Mouse (Mus musculus): ENCODE measurements around the gene Deup1. TPM values are rescaled to one million over a fixed set of nuclear protein-coding genes. Genes with fewer than 3 reads are reported as not detected.

Gene Deup1
- polyA plus RNA-seq, 1 experiment from 2014 or later = 1.9 TPM

GRCm38 (mm10) chr9:15627384-15627783 lies 349 bp downstream of the Deup1 start:
- H3K4me3 ChIP-seq (ENCODE audit: low read length) = peak overlapping the region; percentile 38
- 14% methylated on average over 5 of the region's 5 CpGs for WGBS
- no peaks in the 10 kb centered on the region for H3K9me3 ChIP-seq (ENCODE audit: control insufficient read depth, low read length)
- no peaks in the 10 kb centered on the region for H3K27me3 ChIP-seq (replicated peaks; ENCODE audit: control insufficient read depth, insufficient read depth, low read length)
- H3K4me1 ChIP-seq (ENCODE audit: control insufficient read depth, insufficient read depth, low read depth, low read length) = peaks cover 8% of the 10 kb centered on the region
- H3K27ac ChIP-seq (ENCODE audit: low read depth, low read length) = no peak overlapping the region
- H3K36me3 ChIP-seq (ENCODE audit: control insufficient read depth, insufficient read depth, low read length) = no peaks in the 10 kb centered on the region
- peak; percentile 34 for ATAC-seq
- H3K4me2 ChIP-seq (ENCODE audit: low read length) = peak overlapping the region; percentile 68
- peak overlapping the region; percentile 60 for H3K9ac ChIP-seq (ENCODE audit: low read depth, low read length)

- H3K27me3 ChIP-seq (replicated peaks; ENCODE audit: control insufficient read depth, insufficient read depth, low read length) = no peaks in the 10 kb centered on the region
- H3K9ac ChIP-seq (ENCODE audit: low read depth, low read length) = no peak overlapping the region
- H3K36me3 ChIP-seq (ENCODE audit: control insufficient read depth, insufficient read depth, low read length) = no peaks in the 10 kb centered on the region
- peaks cover 8% of the 10 kb centered on the region for H3K4me1 ChIP-seq (ENCODE audit: control insufficient read depth, insufficient read depth, low read depth, low read length)
- H3K27ac ChIP-seq (ENCODE audit: low read depth, low read length) = no peak overlapping the region
- H3K4me2 ChIP-seq (ENCODE audit: low read length) = no peak overlapping the region
- H3K9me3 ChIP-seq (ENCODE audit: control insufficient read depth, low read length) = no peaks in the 10 kb centered on the region
- H3K4me3 ChIP-seq (ENCODE audit: low read length) = no peak overlapping the region
- WGBS = 67% methylated on average over 3 of the region's 3 CpGs
- no peak for ATAC-seq
These were observed 3.0 kb downstream of the Deup1 start for GRCm38 (mm10) chr9:15624739-15625138.

GRCm38 (mm10) chr9:15619767-15620166 lies 8.0 kb downstream of the Deup1 start:
- no peak overlapping the region for H3K4me2 ChIP-seq (ENCODE audit: low read length)
- H3K4me3 ChIP-seq (ENCODE audit: low read length) = no peak overlapping the region
- H3K27me3 ChIP-seq (replicated peaks; ENCODE audit: control insufficient read depth, insufficient read depth, low read length) = no peaks in the 10 kb centered on the region
- no peaks in the 10 kb centered on the region for H3K4me1 ChIP-seq (ENCODE audit: control insufficient read depth, insufficient read depth, low read depth, low read length)
- no peak for ATAC-seq
- H3K9me3 ChIP-seq (ENCODE audit: control insufficient read depth, low read length) = no peaks in the 10 kb centered on the region
- no peaks in the 10 kb centered on the region for H3K36me3 ChIP-seq (ENCODE audit: control insufficient read depth, insufficient read depth, low read length)
- H3K27ac ChIP-seq (ENCODE audit: low read depth, low read length) = no peak overlapping the region
- 38% methylated on average over 1 of the region's 1 CpGs for WGBS
- no peak overlapping the region for H3K9ac ChIP-seq (ENCODE audit: low read depth, low read length)

DNA sequence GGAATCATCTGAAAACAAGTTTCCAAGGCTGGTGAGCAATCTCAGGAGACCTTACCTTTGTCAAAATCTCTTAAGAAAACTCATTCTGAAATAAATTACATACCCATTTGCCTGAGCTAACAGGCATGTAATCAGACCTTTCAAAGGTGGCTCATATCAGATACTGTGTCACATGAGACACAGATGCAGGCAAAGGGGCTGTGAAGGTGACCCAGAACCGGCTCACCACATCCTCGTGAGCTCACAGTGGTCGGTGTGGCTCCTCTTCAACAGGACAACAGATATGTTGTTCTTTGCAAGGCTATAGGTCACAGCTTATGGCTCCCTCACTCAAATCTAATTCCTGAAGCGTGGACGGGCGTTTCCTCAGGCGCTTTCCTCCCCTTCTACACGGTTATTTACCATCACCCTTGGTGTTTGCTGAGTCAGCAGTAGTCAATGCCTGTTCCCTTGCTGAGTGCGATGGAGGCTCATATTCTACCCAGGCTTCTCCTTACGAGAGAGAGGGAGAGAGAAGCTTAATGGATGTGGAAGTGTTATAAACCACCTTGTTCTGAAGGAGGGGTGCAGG lies 8.6 kb downstream of the Deup1 start:
- Histone ChIP-seq H3K4me3 (ENCODE audit: low read length) (no peak overlapping the region), H3K9ac (ENCODE audit: low read depth, low read length) (no peak overlapping the region), H3K27ac (ENCODE audit: low read depth, low read length) (no peak overlapping the region), H3K4me2 (ENCODE audit: low read length) (no peak overlapping the region), H3K4me1 (ENCODE audit: control insufficient read depth, insufficient read depth, low read depth, low read length) (no peaks in the 10 kb centered on the region), H3K27me3 (replicated peaks; ENCODE audit: control insufficient read depth, insufficient read depth, low read length) (no peaks in the 10 kb centered on the region), H3K9me3 (ENCODE audit: control insufficient read depth, low read length) (no peaks in the 10 kb centered on the region), H3K36me3 (ENCODE audit: control insufficient read depth, insufficient read depth, low read length) (no peaks in the 10 kb centered on the region)
- WGBS = 62% methylated on average over 10 of the region's 10 CpGs
- peak; percentile 30; the same call in 1 of the 2 replicates for ATAC-seq

- Histone ChIP-seq H3K4me3 (ENCODE audit: low read length) (no peak overlapping the region), H3K36me3 (ENCODE audit: control insufficient read depth, insufficient read depth, low read length) (no peaks in the 10 kb centered on the region), H3K4me2 (ENCODE audit: low read length) (no peak overlapping the region), H3K9ac (ENCODE audit: low read depth, low read length) (no peak overlapping the region), H3K9me3 (ENCODE audit: control insufficient read depth, low read length) (no peaks in the 10 kb centered on the region), H3K4me1 (ENCODE audit: control insufficient read depth, insufficient read depth, low read depth, low read length) (no peaks in the 10 kb centered on the region), H3K27me3 (replicated peaks; ENCODE audit: control insufficient read depth, insufficient read depth, low read length) (no peaks in the 10 kb centered on the region), H3K27ac (ENCODE audit: low read depth, low read length) (no peak overlapping the region)
- WGBS = 32% methylated on average over 7 of the region's 7 CpGs
- ATAC-seq = no peak
These were observed 10.7 kb downstream of the Deup1 start for GRCm38 (mm10) chr9:15617061-15617460.

GRCm38 (mm10) chr9:15616471-15616870 lies 11.3 kb downstream of the Deup1 start:
- Histone ChIP-seq H3K4me1 (ENCODE audit: control insufficient read depth, insufficient read depth, low read depth, low read length) (no peaks in the 10 kb centered on the region), H3K9ac (ENCODE audit: low read depth, low read length) (no peak overlapping the region), H3K4me3 (ENCODE audit: low read length) (no peak overlapping the region), H3K27ac (ENCODE audit: low read depth, low read length) (no peak overlapping the region), H3K9me3 (ENCODE audit: control insufficient read depth, low read length) (no peaks in the 10 kb centered on the region), H3K4me2 (ENCODE audit: low read length) (no peak overlapping the region), H3K27me3 (replicated peaks; ENCODE audit: control insufficient read depth, insufficient read depth, low read length) (no peaks in the 10 kb centered on the region), H3K36me3 (ENCODE audit: control insufficient read depth, insufficient read depth, low read length) (no peaks in the 10 kb centered on the region)
- whole genome bisulfite sequencing = 77% methylated on average over 6 of the region's 6 CpGs
- no peak for ATAC-seq

DNA sequence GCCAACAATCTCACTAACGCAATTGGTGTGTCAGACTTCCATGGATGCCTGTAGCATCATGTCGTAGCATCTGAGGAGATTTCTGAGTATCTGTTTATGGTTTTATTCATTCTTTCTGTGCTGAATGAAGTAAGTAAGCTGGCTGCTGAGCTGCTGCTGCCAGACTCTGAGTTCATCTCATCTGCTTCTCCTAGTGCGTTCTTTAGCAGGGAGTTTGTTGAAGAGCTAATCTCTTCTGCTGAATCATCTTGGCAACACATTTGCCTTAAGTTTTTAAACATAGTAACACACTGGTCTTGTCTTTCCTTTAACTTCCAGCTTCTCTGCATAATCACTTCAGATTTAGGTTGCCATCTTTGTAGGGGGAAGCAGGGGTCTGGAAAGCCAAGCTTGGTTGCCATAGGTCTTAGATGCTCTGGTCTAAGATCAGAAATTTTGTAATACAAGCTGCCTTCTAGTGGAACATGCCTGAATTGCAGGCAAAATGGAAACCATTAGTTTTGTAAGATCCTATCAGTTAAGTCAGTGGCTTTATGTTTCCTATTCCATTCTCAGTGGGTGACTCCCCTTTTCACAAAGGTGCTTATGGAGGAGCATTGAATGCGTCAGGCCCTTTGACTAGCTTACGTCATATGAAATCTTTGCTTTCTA lies 18.3 kb downstream of the Deup1 start:
- H3K9me3 ChIP-seq (ENCODE audit: control insufficient read depth, low read length) = no peaks in the 10 kb centered on the region
- no peak overlapping the region for H3K27ac ChIP-seq (ENCODE audit: low read depth, low read length)
- H3K4me2 ChIP-seq (ENCODE audit: low read length) = no peak overlapping the region
- H3K4me3 ChIP-seq (ENCODE audit: low read length) = no peak overlapping the region
- 95% methylated on average over 5 of the region's 5 CpGs for WGBS
- H3K4me1 ChIP-seq (ENCODE audit: control insufficient read depth, insufficient read depth, low read depth, low read length) = no peaks in the 10 kb centered on the region
- no peaks in the 10 kb centered on the region for H3K27me3 ChIP-seq (replicated peaks; ENCODE audit: control insufficient read depth, insufficient read depth, low read length)
- ATAC-seq = no peak
- no peak overlapping the region for H3K9ac ChIP-seq (ENCODE audit: low read depth, low read length)
- H3K36me3 ChIP-seq (ENCODE audit: control insufficient read depth, insufficient read depth, low read length) = no peaks in the 10 kb centered on the region

DNA sequence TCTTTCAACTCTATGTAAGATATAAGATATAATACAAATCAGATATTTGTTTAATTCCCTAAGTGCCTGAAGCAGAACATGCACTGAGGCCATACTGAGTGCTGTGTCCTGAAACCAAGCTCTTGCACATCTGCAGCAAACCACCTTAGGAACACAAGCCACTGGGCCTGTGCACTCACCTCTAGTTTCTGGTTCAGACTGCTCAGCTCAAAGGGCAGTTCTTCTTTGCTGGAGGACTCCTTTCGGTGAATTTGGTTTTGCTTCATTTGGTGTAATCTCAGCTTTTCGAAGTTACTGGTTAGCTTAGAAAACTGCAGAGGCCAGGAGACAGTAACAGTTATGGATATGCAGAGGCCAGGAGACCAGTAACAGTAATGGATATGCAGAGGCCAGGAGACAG lies 20.1 kb downstream of the Deup1 start:
- Histone ChIP-seq H3K9ac (ENCODE audit: low read depth, low read length) (no peak overlapping the region), H3K9me3 (ENCODE audit: control insufficient read depth, low read length) (no peaks in the 10 kb centered on the region), H3K4me3 (ENCODE audit: low read length) (no peak overlapping the region), H3K36me3 (ENCODE audit: control insufficient read depth, insufficient read depth, low read length) (no peaks in the 10 kb centered on the region), H3K27ac (ENCODE audit: low read depth, low read length) (no peak overlapping the region), H3K27me3 (replicated peaks; ENCODE audit: control insufficient read depth, insufficient read depth, low read length) (no peaks in the 10 kb centered on the region), H3K4me1 (ENCODE audit: control insufficient read depth, insufficient read depth, low read depth, low read length) (no peaks in the 10 kb centered on the region), H3K4me2 (ENCODE audit: low read length) (no peak overlapping the region)
- 90% methylated on average over 2 of the region's 2 CpGs for WGBS
- no peak for ATAC-seq

- Histone ChIP-seq H3K9me3 (ENCODE audit: control insufficient read depth, low read length) (no peaks in the 10 kb centered on the region), H3K4me2 (ENCODE audit: low read length) (no peak overlapping the region), H3K9ac (ENCODE audit: low read depth, low read length) (no peak overlapping the region), H3K4me1 (ENCODE audit: control insufficient read depth, insufficient read depth, low read depth, low read length) (no peaks in the 10 kb centered on the region), H3K27ac (ENCODE audit: low read depth, low read length) (no peak overlapping the region), H3K36me3 (ENCODE audit: control insufficient read depth, insufficient read depth, low read length) (no peaks in the 10 kb centered on the region), H3K4me3 (ENCODE audit: low read length) (no peak overlapping the region), H3K27me3 (replicated peaks; ENCODE audit: control insufficient read depth, insufficient read depth, low read length) (no peaks in the 10 kb centered on the region)
- no peak for ATAC-seq
- WGBS = 74% methylated on average over 8 of the region's 8 CpGs
These were observed 24.6 kb downstream of the Deup1 start for GRCm38 (mm10) chr9:15603156-15603555.

Data from hindbrain, embryonic 16.5 days (tissue).